Mouse (Mus musculus) right cerebral cortex, postnatal 10 days (tissue): ENCODE measurements at regions not wholly inside any gene's neighbourhood (a gene's known extent, or its start where the extent isn't known, plus 50 kb on each side); places are given as distances from the start of the nearest gene placed in this dataset.
A peak's percentile ranks its signal among the peaks of the same experiment; 100 is the strongest.
"Not testable (repeated sequence)": the region's sequence is repeated elsewhere in the genome, so short reads cannot be mapped to it uniquely, and the experiment has no call there.

Experiments used
- DNase-seq, 2 experiments: peaks; one replicate each; pipeline ENCODE4 v3.0.0; 2021; ENCODE audit warnings: low spot score in 2 of 2

DNA sequence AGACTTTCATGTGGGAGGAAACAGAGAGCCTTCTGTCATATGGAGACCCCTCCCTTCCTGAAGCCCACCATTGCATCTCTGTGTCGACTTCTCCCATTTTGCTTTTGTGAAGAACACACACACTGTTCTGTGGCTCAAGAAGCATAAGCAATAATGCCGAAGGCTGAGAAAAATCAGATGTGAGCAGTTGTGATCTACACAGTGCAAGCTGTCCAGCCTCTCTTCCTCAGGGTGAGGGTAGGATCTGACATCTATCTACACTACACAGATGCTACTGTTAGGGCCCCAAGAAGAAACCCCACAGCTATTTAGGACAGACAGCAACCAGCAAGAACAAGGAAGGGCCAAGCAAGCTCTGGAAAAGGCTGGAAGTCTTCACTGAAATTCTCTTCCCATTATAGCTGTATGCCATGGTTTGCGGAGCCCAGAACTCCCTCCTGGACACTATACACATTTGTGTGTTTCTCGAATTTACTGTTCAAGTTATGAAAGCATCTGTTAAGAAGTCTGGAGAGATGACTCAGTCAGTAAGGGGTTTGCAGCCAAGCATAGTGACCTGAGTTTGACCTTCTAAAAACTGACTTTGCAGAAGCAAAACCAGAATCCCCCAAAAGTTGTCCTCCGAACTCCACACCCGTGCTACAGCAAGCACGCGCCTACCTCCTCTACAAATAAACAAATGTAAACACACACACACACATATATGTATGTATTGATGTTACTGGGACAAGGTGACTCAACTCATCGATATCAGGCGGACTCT is 218.3 kb upstream of the Sesn3 start:
- DNase-seq, result peak in 1 of 2 experiments; percentile 12

DNA sequence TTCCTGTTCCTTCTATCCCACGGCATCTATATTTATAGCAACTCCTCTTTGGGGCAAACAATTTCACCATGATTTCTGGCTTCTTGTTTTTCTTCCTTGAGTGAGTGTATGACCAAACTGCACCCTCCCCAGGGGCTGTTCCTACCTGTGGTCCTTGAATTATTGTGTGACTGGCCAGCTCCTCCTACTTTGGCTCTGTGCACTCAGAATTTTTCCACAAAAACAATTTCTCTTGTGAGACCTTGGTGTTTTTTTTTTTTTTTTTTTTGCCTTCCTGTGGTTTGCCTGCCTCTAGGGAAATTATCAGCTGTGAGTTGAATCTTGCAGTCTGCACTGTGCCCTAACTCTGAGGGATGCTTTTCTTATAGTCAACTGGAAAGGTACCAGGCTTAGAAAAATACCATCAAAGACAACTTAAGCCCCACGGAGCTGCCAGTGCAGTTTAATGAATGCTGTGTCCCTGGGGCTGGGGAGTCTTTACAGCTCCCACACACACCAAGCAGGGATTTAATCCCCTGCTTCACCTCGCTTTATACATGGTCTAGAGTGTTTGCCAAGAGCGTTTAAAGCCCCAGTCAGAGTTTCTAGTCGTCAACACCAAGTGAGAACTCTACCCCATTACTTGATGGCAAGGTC is 216.2 kb upstream of the Sesn3 start:
- no peak for DNase-seq

DNA sequence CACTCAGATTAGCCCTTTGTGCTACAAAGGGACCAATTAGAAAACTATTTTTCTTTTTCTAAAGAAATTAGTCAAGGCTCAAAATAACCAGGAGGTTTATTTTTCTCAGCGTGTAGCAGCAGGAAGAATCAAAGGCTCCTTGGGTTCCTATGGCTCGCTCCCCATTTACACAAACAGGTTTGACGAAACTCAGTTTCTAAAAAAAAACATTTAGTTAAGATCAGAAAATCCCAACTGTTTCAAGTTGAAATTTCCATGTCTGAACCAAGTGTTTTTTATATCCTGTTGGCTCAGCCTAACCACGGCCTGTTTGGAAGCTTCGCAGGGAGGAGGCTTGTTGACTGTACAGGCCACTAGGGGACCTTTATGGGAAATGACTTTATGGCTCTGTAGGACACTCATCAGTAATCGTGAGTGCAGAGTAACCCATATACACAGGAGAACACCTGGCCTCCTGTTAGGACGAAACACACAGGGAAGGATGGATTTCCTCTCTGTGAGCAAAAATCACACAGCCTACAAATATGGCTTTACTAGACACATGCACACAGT is 215.6 kb upstream of the Sesn3 start:
- DNase-seq, result peak; percentile 33 to 43

DNA sequence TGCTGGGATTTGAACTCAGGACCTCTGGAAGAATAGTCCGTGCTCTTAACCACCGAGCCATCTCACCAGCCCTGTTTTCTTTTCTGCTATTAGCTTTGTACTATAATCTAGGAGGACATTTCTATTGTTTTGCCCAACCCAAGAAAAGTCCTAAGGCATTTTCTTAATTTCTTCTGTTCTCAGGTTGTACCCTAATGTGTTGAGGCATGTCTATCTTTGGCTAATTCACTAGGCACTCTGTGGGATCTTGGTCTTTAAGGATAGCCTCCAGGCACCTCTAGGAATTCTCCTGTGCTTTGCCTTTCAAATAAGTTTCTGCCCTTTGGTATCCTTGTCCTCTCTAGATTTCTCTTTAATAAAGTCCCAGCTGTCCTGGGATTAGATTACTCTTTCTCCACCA is 214.6 kb upstream of the Sesn3 start:
- DNase-seq, result no peak

DNA sequence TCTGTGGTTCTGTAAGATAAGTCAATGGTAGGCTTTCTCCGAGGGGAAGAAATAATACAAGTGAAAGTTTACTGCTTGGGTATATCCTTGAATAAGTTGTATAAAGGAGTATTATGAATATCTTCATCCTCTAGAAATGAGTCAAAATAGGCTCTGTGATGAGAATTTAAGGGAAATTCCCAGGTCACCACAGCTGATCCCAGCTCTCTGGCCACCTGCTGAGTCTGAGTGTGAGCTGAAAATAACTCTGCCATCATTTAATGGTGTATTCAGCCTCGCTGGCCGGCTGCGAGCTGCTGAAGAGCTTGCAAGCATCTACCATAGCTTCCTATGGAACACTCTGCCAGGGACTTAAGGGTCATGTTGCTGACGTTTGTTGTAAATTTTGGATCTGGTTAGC is 213.5 kb upstream of the Sesn3 start:
- no peak for DNase-seq

DNA sequence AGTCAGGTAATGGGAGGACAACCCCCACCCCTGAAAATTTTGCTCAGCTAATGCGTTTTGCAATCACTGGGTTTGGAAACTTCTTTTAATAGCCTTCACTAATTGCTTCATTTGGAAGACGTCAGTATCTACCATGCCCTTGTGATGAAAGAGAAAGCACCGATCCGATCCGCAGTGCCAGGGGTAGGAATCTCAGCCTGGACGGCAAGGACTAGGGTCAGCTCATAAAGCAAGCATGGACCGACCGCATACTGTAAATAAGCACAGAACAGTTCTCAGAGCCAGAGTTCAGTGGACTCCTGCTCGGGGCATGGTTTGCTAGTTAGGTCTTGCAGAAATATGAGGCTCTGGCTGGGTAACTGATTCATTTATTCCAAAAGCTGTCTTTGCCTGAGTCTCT is 213.0 kb upstream of the Sesn3 start:
- DNase-seq, result no peak

DNA sequence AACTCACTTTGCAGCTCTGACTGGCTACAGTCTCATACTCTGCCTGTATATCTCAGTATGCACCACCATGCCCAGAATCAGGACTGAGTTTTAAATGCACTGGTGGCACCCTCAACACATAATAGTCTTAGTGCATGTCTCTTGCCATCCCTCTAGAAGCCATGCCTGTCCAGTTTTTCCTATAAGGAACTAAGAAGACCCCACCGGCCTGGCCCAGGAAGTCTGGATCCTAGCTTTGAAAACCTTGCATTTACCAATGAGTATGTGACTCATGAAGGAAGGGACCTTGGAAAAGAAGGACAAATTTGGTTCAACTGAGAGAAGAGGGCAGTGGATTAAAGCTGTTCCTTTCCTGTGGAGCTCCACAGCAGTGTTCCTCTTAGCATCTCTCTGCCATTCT is 212.2 kb upstream of the Sesn3 start:
- no peak for DNase-seq

DNA sequence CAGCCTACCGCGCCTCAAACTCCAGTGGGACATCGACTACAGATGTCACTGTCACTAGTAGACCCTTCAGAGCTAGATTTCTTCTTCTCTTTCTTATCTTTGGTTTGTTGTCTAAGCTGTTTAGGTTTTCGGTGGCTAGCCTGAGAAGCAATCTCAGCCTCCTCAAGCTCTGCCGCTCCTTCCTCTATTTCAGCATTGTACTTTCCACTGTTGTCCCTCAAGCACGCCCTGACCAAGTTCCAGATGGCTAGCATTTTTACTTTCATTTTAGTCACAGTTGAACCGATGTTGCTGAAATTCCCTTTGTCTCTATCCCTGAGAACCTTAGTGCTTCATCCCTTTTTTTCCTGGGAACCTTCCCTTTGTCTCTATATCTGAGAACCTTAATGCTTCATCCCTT is 208.1 kb upstream of the Sesn3 start:
- DNase-seq, result not testable (repeated sequence)

DNA sequence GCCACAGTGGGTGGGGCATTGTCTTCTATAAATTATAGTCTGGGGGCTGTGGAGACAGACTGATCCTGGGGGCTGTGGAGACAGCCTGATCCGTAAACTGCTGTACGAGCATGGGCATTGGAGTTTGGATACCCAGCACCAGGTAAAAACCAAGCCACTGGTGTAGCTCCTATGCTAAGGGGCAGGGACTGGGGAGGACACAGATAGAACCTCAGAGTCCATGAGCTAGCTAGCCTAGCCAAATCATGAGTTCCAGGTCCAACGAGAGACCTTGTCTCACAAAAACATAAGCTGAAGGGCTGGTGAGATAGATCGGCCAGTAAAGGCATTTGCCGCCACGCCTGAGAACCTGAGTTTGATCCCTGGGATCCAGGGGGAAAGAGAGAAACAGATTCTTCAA is 205.8 kb upstream of the Sesn3 start:
- DNase-seq, result no peak

DNA sequence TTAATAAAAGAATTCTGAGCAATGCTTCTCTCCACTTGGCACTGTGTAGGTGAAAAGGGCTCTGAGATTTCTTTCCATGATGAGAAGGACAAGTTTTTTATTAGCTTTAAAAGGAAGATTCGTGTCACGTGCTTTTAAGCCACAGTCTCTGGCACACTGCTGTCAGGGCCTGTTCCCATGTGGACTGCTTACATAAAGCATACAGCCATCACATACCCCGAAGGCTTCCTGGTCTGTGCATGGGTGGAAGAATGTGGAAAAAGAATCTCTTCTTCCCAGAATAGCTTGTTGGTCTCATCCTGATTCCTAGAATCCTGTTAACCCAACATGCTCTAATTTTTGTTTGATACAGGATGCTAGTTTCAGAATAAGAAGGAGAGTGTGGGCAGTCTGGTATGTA is 205.1 kb upstream of the Sesn3 start:
- DNase-seq, result no peak

DNA sequence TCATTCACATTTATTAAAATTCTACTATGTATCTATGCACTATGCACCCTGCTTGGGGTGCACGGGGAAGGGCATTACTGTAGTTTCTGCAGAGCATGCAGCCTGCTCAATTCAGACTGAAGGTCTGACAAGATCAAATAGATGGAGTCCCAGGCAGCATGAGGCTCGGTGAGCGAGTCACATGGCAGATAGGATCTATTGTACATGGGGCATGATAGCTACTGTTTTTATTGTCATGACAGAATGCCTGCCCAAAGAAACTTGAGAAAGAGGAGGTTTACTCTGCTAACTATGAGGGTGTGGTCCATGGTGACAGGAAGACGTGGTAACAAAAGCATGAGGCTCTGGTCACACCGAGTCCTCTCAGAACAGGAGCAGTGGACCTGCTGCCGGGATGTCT is 203.1 kb upstream of the Sesn3 start:
- DNase-seq, result no peak

DNA sequence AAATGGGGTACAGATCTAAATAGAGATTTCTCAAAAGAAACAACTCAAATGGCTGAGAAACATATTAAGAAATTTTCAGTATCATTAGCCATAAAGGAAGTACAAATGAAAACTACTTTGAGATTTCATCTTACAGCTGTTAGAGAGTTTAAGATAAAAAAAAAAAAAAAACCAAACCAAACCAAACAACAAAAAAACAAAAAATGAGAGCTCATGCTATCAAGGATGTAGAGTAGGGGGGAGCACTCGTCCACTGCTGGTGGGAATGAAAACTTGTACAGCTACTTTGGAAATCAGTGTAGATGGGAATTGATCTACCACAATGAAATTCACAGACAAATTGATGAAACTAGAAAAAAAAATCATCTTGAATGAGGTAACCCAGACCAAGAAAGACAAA is 201.9 kb upstream of the Sesn3 start:
- no peak for DNase-seq

DNA sequence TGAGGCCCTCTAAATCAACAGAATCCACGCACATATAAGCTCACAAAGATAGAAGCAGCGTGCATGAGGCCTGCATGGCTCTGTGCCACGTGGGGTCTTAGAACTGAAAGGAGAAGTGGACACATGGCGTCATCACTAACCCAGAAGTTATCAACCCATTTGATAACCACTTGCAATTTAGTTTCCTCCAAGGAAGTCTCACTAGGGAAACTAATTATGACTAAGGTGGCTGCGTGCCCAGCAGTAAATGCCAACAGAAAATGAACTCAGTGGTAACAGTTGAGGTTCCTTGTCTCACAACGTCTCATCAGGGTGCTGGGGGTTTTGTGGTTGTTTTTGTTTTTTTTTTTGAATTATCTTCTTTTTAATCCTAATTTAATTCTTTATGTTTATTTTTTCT is 200.6 kb upstream of the Sesn3 start:
- no peak for DNase-seq

DNA sequence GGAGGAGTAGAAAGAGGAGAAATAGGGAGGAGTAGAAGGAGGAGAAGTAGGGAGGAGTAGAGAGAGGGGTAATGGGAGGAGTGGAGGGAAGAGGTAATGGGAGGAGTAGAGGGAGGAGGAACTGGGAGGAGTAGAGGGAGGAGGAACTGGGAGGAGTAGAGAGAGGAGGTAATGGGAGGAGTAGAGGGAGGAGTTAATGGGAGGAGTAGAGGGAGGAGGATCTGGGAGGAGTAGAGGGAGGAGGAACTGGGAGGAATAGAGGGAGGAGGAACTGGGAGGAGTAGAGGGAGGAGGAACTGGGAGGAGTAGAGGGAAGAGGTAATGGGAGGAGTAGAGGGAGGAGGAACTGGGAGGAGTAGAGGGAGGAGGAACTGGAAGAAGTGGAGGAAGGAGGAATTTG is 200.0 kb upstream of the Sesn3 start:
- DNase-seq, result not testable (repeated sequence)

DNA sequence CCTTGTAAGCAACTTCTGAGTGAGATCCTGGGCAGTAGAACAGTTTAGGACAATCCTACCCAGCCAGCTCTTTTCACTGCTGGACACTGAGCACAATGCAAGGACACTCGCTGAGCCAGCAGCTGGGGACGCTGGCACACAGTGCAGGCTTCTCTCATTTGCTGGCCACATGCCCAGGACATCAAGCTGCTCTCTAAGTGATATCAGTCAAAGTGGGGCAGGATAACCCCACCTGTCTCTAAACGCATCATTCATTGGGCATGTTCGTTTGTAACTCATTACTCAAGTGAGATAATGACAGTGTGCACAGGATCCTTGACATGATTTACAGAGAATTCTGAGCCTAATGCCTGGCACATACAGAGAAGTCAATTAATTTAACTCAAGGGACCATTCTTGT is 199.4 kb upstream of the Sesn3 start:
- peak; percentile 75 to 79 for DNase-seq

DNA sequence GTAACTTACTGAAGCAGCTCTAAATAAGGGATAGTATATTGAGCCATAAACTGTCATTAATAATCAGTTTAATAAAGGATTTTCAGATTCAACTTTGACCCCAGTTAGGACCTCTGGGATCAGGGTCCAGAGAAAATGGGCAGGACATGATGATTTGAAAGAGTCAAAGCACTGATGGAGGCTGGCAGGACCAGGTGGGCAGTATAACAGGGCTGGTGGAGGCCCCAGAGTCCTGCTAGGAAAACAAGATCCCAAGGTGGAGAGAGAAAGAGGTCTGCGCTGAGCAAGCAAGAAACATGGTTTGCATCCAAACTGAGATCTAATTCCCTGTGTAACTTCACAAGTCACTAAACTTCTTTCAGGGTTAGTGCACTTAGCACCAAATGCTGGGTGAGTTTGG is 199.0 kb upstream of the Sesn3 start:
- no peak for DNase-seq

DNA sequence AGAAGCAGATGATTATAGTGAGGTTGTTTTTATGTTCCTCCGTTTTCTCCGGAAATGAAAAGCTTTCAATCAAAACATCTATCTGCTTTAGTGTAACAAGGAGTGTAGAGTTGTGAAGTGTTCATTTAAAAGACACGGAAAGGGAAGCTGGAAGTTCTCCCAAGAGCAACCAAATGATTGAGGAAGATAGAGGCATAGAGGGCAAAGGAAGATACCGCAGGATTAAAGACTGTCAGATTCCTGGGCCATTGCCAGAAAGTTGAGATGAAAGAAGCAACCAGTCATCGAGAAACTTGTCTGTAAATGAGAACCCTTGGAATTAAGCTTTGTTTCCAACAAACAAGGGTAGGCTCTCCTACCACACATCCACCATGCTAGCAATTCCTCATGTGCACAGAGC is 198.1 kb upstream of the Sesn3 start:
- DNase-seq, result no peak

DNA sequence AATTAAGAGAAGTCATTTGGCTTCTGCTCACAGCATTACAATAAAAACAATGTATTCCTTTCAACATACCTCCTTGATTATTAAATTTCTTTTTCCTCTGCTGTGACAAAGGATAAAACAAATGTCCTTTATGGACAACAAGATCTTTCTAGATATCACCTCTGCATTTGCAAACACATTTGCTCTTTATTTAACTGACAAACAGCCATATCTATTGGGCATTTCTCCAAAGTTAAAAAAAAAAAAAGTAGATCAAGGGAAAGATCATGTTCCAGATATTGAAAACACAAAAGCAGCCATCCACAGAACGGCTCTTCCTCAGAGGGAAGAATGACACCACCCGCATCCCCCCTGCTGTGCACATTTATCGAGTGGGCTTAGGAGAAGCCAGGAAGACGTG is 193.7 kb upstream of the Sesn3 start:
- DNase-seq, result no peak

DNA sequence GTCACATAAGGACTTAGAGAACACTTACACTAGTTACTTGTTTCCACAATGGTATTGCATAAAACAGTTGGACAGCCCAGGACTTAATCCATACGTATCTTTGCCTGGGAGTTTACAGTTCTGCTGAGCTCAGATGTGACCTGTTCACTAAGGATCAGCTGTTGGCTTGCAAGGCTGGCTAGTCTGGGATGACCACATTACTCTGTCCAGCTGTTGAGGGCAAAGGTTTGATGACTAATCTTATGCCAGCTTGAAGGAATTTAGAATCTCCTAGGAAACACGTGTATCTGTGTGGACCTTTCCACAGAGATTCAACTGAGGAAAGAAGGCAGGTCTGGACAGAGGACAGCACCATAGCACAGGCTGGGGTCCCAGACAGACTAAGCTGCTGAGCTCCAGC is 188.7 kb upstream of the Sesn3 start:
- no peak for DNase-seq

DNA sequence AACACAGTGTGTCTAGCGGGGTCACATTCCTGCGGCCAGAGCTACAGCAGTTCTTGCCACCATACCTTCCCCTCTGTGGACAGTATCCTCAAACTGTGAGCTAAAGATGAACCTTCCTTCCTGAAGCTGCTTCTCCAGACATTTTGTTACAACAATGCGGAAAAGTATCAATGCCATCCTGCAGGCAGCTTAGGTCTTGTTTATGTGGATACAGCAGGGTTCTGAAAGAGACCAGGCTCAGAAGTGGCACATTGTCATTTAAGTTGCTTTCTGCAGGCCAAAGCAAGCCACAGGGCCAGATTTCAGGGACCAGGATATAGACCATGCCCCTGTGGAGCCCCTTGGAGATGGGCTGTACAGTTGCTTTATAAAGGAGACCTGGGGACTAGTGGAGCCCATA is 188.3 kb upstream of the Sesn3 start:
- DNase-seq, result no peak

DNA sequence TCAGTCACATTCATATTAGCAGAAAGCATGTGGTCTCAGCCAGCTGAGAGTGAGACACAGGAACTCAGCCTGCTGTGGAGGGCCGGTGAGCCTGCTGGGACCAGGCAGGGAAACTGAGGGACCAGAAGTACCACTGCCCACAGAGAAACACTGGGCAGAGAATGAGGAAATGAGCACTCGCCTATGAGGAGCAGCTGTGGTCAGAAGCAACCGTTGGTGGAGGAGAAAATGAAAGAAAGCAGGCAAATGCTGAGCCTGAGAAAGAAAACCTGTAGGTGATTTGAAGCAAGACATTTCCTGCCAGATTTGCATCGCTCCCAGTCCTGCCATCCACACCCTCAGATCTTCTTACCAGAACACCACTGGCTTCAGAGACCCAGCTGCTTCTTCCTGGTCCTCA is 187.0 kb upstream of the Sesn3 start:
- DNase-seq, result no peak

DNA sequence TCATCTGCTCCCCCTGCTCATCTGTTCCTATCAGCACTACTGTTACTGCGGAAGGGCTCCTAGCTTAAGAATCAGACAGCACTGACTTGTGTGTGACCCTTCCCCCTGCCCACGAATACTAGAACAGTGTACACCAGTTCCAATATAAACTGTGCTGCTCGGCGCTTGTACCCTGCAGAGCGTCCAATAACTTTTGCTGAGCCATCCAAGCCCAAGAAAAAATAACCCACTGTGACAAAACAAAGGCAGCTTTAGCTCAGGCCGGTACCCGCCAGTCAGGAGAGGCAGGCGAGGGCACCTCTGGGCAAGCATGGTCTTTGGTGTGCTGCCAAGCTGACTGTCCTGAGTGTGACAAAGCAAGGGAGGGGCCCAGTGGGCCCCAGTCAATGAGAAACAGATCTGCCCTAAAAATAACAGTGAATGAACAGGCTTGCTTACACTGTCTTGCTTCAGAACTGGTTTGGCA is 185.0 kb upstream of the Sesn3 start:
- DNase-seq, result peak; percentile 61 to 69

DNA sequence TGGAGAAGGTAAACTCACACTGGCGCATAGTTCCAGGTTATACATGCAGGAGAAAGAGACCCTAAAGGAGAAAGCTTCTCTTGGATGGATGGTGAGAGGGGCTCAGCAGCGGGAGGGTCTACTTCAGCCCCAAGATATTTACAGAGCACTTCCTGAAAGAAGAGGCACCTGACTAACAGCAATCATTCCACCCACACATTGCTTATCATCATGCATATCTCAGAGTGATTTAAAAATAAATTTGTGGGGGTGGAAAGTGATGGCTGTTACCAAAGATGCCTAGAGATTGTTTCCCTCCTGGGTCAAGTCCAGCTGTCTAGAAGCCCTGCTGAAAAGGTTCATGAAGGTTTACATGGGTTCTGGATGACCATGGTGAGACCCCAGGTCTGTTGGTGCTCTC is 184.4 kb upstream of the Sesn3 start:
- DNase-seq, result no peak
